Mouse (Mus musculus): Measurements from ENCODE around the gene Sema4a. TPM values are rescaled to one million over a fixed set of nuclear protein-coding genes. Genes with fewer than 3 reads are reported as not detected.

Gene Sema4a
- polyA plus RNA-seq, 1 experiment = 321 TPM

GRCm38 (mm10) chr3:88479828-88480227, 18.8 kb upstream of the Sema4a start:
- Histone ChIP-seq H3K27me3 (ENCODE audit: control insufficient read depth, insufficient read depth, low read length) (no peaks in the 10 kb centered on the region), H3K4me1 (ENCODE audit: control insufficient read depth, insufficient read depth, insufficient read length, low read length) (peaks cover 2% of the 10 kb centered on the region; the same call in 1 of the 2 replicates), H3K36me3 (ENCODE audit: control insufficient read depth, insufficient read depth, low read length) (peaks cover 29% of the 10 kb centered on the region), H3K27ac (ENCODE audit: insufficient read depth, low read depth, low read length) (no peak overlapping the region), H3K4me3 (ENCODE audit: low read depth, low read length) (no peak overlapping the region)
- WGBS = 81% methylated on average over 4 of the region's 4 CpGs
- TF ChIP-seq CTCF (IDR thresholded peaks at IDR 0.05; ENCODE audit: extremely low read depth, insufficient read length, insufficient replicate concordance, low read depth, low read length) = no peak
- TF ChIP-seq POLR2A (IDR thresholded peaks at IDR 0.05; ENCODE audit: low read depth, low read length) = no peak

GRCm38 (mm10) chr3:88479163-88479562, 18.2 kb upstream of the Sema4a start:
- 45% methylated on average over 3 of the region's 3 CpGs for whole genome bisulfite sequencing
- no peak for TF ChIP-seq POLR2A (IDR thresholded peaks at IDR 0.05; ENCODE audit: low read depth, low read length)
- no peak for TF ChIP-seq CTCF (IDR thresholded peaks at IDR 0.05; ENCODE audit: extremely low read depth, insufficient read length, insufficient replicate concordance, low read depth, low read length)
- H3K36me3 ChIP-seq (ENCODE audit: control insufficient read depth, insufficient read depth, low read length) = peaks cover 23% of the 10 kb centered on the region
- no peak overlapping the region for H3K4me3 ChIP-seq (ENCODE audit: low read depth, low read length)
- H3K27me3 ChIP-seq (ENCODE audit: control insufficient read depth, insufficient read depth, low read length) = no peaks in the 10 kb centered on the region
- H3K4me1 ChIP-seq (ENCODE audit: control insufficient read depth, insufficient read depth, insufficient read length, low read length) = peaks cover 2% of the 10 kb centered on the region; the same call in 1 of the 2 replicates
- H3K27ac ChIP-seq (ENCODE audit: insufficient read depth, low read depth, low read length) = no peak overlapping the region

GRCm38 (mm10) chr3:88477735-88478134, 16.8 kb upstream of the Sema4a start:
- peaks cover 16% of the 10 kb centered on the region for H3K36me3 ChIP-seq (ENCODE audit: control insufficient read depth, insufficient read depth, low read length)
- H3K27me3 ChIP-seq (ENCODE audit: control insufficient read depth, insufficient read depth, low read length) = no peaks in the 10 kb centered on the region
- no peak overlapping the region for H3K4me3 ChIP-seq (ENCODE audit: low read depth, low read length)
- no peak overlapping the region for H3K27ac ChIP-seq (ENCODE audit: insufficient read depth, low read depth, low read length)
- peaks cover 2% of the 10 kb centered on the region; the same call in 1 of the 2 replicates for H3K4me1 ChIP-seq (ENCODE audit: control insufficient read depth, insufficient read depth, insufficient read length, low read length)
- WGBS = 0% methylated on average over 8 of the region's 8 CpGs
- TF ChIP-seq CTCF (IDR thresholded peaks at IDR 0.05; ENCODE audit: extremely low read depth, insufficient read length, insufficient replicate concordance, low read depth, low read length) (peak; percentile 82), POLR2A (IDR thresholded peaks at IDR 0.05; ENCODE audit: low read depth, low read length) (no peak)

DNA sequence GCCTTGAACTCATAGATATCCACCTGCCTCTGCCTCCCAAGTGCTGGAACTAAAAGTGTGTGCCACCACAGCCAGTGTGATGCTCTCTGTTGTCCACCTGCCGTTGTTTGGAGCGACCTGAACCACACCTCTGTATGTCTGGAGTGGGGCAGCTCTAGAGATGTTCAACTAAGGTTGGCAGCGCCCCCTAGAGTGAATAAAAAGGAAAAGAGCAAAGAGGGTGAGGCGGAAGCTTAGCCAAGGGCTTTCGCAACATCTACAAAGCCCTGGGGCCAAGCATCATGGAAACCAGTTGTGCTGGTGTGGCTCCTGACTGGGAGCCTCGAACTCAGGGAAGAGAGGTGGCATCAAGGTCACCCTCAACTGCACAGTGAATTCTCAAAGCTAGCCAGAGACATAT, 15.4 kb upstream of the Sema4a start:
- WGBS = 51% methylated on average over 6 of the region's 6 CpGs
- H3K36me3 ChIP-seq (ENCODE audit: control insufficient read depth, insufficient read depth, low read length) = peaks cover 5% of the 10 kb centered on the region; the same call in 1 of the 2 replicates
- no peak overlapping the region for H3K27ac ChIP-seq (ENCODE audit: insufficient read depth, low read depth, low read length)
- H3K27me3 ChIP-seq (ENCODE audit: control insufficient read depth, insufficient read depth, low read length) = no peaks in the 10 kb centered on the region
- peak; percentile 40; the same call in 1 of the 2 replicates for TF ChIP-seq CTCF (IDR thresholded peaks at IDR 0.05; ENCODE audit: extremely low read depth, insufficient read length, insufficient replicate concordance, low read depth, low read length)
- no peak for TF ChIP-seq POLR2A (IDR thresholded peaks at IDR 0.05; ENCODE audit: low read depth, low read length)
- H3K4me1 ChIP-seq (ENCODE audit: control insufficient read depth, insufficient read depth, insufficient read length, low read length) = peaks cover 2% of the 10 kb centered on the region; the same call in 1 of the 2 replicates
- no peak overlapping the region for H3K4me3 ChIP-seq (ENCODE audit: low read depth, low read length)

- Histone ChIP-seq H3K27me3 (ENCODE audit: control insufficient read depth, insufficient read depth, low read length) (no peaks in the 10 kb centered on the region), H3K36me3 (ENCODE audit: control insufficient read depth, insufficient read depth, low read length) (no peaks in the 10 kb centered on the region), H3K4me1 (ENCODE audit: control insufficient read depth, insufficient read depth, insufficient read length, low read length) (peaks cover 11% of the 10 kb centered on the region), H3K4me3 (ENCODE audit: low read depth, low read length) (no peak overlapping the region), H3K27ac (ENCODE audit: insufficient read depth, low read depth, low read length) (no peak overlapping the region)
- 62% methylated on average over 1 of the region's 1 CpGs for WGBS
- TF ChIP-seq CTCF (IDR thresholded peaks at IDR 0.05; ENCODE audit: extremely low read depth, insufficient read length, insufficient replicate concordance, low read depth, low read length) = no peak
- TF ChIP-seq POLR2A (IDR thresholded peaks at IDR 0.05; ENCODE audit: low read depth, low read length) = no peak
Measured at GRCm38 (mm10) chr3:88473571-88473970, 12.6 kb upstream of the Sema4a start.

DNA sequence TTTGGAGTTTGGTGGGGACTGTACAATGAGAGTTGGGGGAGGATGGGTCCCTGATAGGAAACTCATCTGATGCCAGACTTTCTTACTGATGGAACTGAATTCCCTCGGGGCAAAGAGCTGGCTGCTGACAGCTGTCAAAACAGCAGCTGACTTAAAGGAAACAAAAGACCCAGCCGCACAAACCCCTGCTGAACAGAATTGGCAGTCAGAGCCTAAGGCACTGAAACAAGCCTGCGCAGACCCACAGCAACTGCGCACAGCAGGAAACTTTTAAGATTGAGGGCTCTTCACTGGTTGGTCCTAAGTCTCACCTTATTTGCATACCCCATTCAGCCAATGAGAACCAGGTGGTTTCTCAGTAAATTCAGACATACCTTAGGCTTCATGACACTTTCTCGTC, 12.0 kb upstream of the Sema4a start:
- peaks cover 11% of the 10 kb centered on the region for H3K4me1 ChIP-seq (ENCODE audit: control insufficient read depth, insufficient read depth, insufficient read length, low read length)
- 60% methylated on average over 5 of the region's 5 CpGs for WGBS
- H3K27ac ChIP-seq (ENCODE audit: insufficient read depth, low read depth, low read length) = no peak overlapping the region
- no peak overlapping the region for H3K4me3 ChIP-seq (ENCODE audit: low read depth, low read length)
- TF ChIP-seq POLR2A (IDR thresholded peaks at IDR 0.05; ENCODE audit: low read depth, low read length) = no peak
- no peak for TF ChIP-seq CTCF (IDR thresholded peaks at IDR 0.05; ENCODE audit: extremely low read depth, insufficient read length, insufficient replicate concordance, low read depth, low read length)
- H3K36me3 ChIP-seq (ENCODE audit: control insufficient read depth, insufficient read depth, low read length) = no peaks in the 10 kb centered on the region
- no peaks in the 10 kb centered on the region for H3K27me3 ChIP-seq (ENCODE audit: control insufficient read depth, insufficient read depth, low read length)

- Histone ChIP-seq H3K36me3 (ENCODE audit: control insufficient read depth, insufficient read depth, low read length) (no peaks in the 10 kb centered on the region), H3K4me3 (ENCODE audit: low read depth, low read length) (no peak overlapping the region), H3K4me1 (ENCODE audit: control insufficient read depth, insufficient read depth, insufficient read length, low read length) (peaks cover 9% of the 10 kb centered on the region), H3K27ac (ENCODE audit: insufficient read depth, low read depth, low read length) (0 out of 2 replicates have a peak overlapping the region, but pooled peaks have one; percentile 36), H3K27me3 (ENCODE audit: control insufficient read depth, insufficient read depth, low read length) (no peaks in the 10 kb centered on the region)
- 20% methylated on average over 10 of the region's 10 CpGs for WGBS
- no peak for TF ChIP-seq POLR2A (IDR thresholded peaks at IDR 0.05; ENCODE audit: low read depth, low read length)
- no peak for TF ChIP-seq CTCF (IDR thresholded peaks at IDR 0.05; ENCODE audit: extremely low read depth, insufficient read length, insufficient replicate concordance, low read depth, low read length)
Measured at GRCm38 (mm10) chr3:88470943-88471479, 10.0 kb upstream of the Sema4a start.
